Mouse (Mus musculus): ENCODE data around the gene Caps2. TPM values are rescaled to one million over a fixed set of nuclear protein-coding genes. Genes with fewer than 3 reads are reported as not detected.

Gene Caps2
- not detected in 2 replicates for polyA plus RNA-seq (2012; rRNA removed; ENCODE audit: low replicate concordance)

DNA sequence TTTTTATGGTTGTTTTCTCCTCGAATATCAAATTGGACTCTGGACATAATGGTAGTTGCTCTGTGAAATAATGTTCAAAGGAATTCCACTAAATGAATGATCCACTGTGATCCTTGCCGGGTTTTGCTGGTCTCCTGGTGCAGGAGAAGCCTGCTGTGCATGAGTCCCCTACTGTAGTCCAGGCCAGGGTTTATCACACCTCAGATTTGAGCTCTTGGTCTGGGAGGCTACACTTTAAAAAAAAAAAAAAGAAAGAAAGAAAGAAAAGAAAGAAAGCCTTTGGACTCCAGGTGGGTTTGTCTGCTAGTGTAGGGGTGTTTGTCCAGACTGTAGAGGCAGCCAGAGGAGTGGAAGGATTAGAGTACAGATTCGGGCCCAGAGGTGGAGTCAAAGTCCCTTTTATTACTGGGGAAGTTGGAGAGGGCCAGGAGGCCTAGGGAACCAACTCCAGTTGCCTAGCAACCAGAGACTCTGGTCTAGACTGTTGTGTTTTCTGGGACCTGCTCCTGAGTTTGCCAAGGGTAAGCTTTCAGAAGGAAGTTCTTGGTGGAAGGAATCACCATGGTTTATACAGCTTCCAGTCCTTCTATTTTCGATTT lies at the start of gene Caps2:
Gene Caps2, plus strand, starts transcription at position 454 of the 599 bp plus-strand sequence.

DNA sequence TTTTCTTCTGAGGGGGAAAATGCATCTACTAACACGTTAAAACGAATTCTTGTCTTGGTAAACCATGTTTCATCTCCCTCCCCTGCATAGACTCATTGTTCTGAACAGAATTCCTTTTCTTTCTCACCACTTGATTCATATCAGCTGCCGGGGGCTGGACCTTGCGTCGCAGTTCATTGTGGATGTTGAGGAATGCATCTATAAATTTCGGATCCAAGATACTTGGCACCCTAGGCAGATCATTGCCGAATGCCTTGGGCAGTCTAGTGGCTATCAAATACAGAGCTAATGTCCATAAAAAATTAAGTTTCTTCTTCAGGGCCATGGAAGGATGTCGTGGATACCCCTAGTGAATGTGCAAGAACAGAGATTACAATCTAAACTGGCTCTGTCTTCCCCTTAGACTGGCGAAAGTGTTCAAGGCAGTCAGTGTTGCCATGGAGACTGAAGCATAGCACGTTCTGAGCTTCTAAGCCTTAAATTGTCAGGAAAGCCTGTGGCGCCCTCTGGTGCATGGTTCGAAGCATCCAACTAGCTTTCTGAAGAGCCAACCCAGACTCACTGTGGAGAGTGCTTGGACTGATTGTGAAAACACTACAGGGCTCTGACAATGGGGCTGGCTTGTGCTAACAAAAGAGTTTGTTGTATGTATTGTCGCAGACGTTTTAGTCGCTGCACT lies 3.4 kb upstream of the Caps2 start, which contains the start of gene Glipr1l3:
Gene Glipr1l3, minus strand, starts transcription at position 446 of the 679 bp plus-strand sequence.

Other genes starting within 250 kb of the Caps2 start
- 2.5 and 6.0 TPM in 2 replicates for gene Krr1, start 191.0 kb upstream of the Caps2 start, polyA plus RNA-seq (2012; rRNA removed; ENCODE audit: low replicate concordance)
- 13.4 and 23.8 TPM in 2 replicates for gene Glipr1, start 161.0 kb upstream of the Caps2 start, polyA plus RNA-seq (2012; rRNA removed; ENCODE audit: low replicate concordance)
- gene Glipr1l1, start 103.4 kb upstream of the Caps2 start, polyA plus RNA-seq (2012; rRNA removed; ENCODE audit: low replicate concordance), result not detected in 2 replicates
- gene Glipr1l2, start 80.3 kb upstream of the Caps2 start, polyA plus RNA-seq (2012; rRNA removed; ENCODE audit: low replicate concordance), result not detected in 2 replicates
- gene Glipr1l3, start 3.3 kb upstream of the Caps2 start, polyA plus RNA-seq (2012; rRNA removed; ENCODE audit: low replicate concordance), result not detected in 2 replicates
- gene Kcnc2, start 107.5 kb downstream of the Caps2 start, polyA plus RNA-seq (2012; rRNA removed; ENCODE audit: low replicate concordance), result 1.2 and 1.5 TPM in 2 replicates